Mouse (Mus musculus): Measurements from ENCODE around the gene Mrpl54.

GRCm38 (mm10) chr10:81289278-81289677 lies 22.5 kb upstream of the Mrpl54 start:
- no peak for TF ChIP-seq POLR2A (IDR thresholded peaks at IDR 0.05; ENCODE audit: borderline replicate concordance, insufficient read depth, low read length)
- peak; percentile 92 for TF ChIP-seq CTCF (IDR thresholded peaks at IDR 0.05; ENCODE audit: borderline replicate concordance, insufficient read depth, low read depth, low read length)
